Mouse (Mus musculus): ENCODE measurements around the gene Stat2.

- TF ChIP-seq CTCF (IDR thresholded peaks at IDR 0.05; ENCODE audit: control insufficient read depth, insufficient read depth, insufficient read length) (no peak), CEBPB (IDR thresholded peaks at IDR 0.05; ENCODE audit: low read depth) (no peak), MYOD1 (IDR thresholded peaks at IDR 0.05; ENCODE audit: control insufficient read depth, insufficient read length, low read depth) (no peak), MAX (IDR thresholded peaks at IDR 0.05) (no peak), USF1 (IDR thresholded peaks at IDR 0.05; ENCODE audit: low read depth) (no peak), MYOG (IDR thresholded peaks at IDR 0.05; ENCODE audit: control insufficient read depth, extremely low read depth, insufficient read length) (no peak), FOSL1 (IDR thresholded peaks at IDR 0.05; ENCODE audit: insufficient read depth, low read length, poor library complexity, severe bottlenecking) (no peak)
Measured at GRCm38 (mm10) chr10:128232420-128232985, 37.9 kb upstream of the Stat2 start.

All from C2C12 (cell line).